Mouse (Mus musculus) E14TG2a.4 (cell line): ENCODE results near the gene Cdyl2.

Experiments
- CTCF ChIP-seq: conservative IDR thresholded peaks from 2 replicates; pipeline ENCODE4 v1.5.1; 2014; ENCODE audit warnings: low read length
- NANOG ChIP-seq: IDR thresholded peaks from 2 replicates; pipeline ENCODE4 v1.6.1; 2014; ENCODE audit warnings: borderline replicate concordance, low read length, mixed read lengths
- POU5F1 ChIP-seq: IDR thresholded peaks from 2 replicates; pipeline ENCODE4 v1.6.1; 2014; ENCODE audit warnings: low read length, borderline replicate concordance

DNA sequence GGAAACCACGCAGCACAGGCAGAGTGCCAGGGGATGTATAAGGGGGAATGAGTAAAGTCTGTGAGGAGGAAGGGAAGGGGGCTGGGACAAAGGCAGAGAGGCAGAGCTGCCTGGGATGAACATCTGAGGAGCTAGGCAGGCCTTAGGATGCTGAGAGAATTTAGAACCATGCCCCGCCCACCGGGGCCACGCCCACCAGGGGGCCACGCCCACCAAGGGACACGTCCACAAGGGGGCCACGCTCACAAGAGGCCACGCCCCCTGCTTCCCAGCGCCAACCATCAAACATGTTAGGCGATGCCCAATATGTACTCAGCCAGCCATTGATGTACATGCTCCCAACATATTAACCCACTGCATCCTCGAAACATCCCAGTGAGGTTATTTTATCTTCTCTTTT lies 102.7 kb downstream of the Cdyl2 start:
- TF ChIP-seq CTCF, result no peak
- no peak for TF ChIP-seq POU5F1
- no peak for TF ChIP-seq NANOG
